Mouse (Mus musculus): ENCODE results near the gene Creb3l4. TPM values are rescaled to one million over a fixed set of nuclear protein-coding genes. Genes with fewer than 3 reads are reported as not detected.

Gene Creb3l4
- polyA plus RNA-seq, 1 experiment = 1.3 TPM

- Histone ChIP-seq H3K4me1 (ENCODE audit: control insufficient read depth, insufficient read depth, low read length) (no peaks in the 10 kb centered on the region), H3K27ac (ENCODE audit: insufficient read depth, low read depth, low read length) (no peak overlapping the region), H3K4me3 (ENCODE audit: insufficient read depth, low read length) (no peak overlapping the region)
- TF ChIP-seq POLR2A (IDR thresholded peaks at IDR 0.05; ENCODE audit: borderline replicate concordance, low read depth, low read length) = no peak
- TF ChIP-seq CTCF (IDR thresholded peaks at IDR 0.05; ENCODE audit: low read depth, low read length) = no peak
These were observed 34.5 kb upstream of the Creb3l4 start for GRCm38 (mm10) chr3:90277793-90278192.

- TF ChIP-seq POLR2A (IDR thresholded peaks at IDR 0.05; ENCODE audit: borderline replicate concordance, low read depth, low read length) (no peak), CTCF (IDR thresholded peaks at IDR 0.05; ENCODE audit: low read depth, low read length) (no peak)
- Histone ChIP-seq H3K27ac (ENCODE audit: insufficient read depth, low read depth, low read length) (no peak overlapping the region), H3K4me3 (ENCODE audit: insufficient read depth, low read length) (no peak overlapping the region), H3K4me1 (ENCODE audit: control insufficient read depth, insufficient read depth, low read length) (no peaks in the 10 kb centered on the region)
These were observed 33.5 kb upstream of the Creb3l4 start for GRCm38 (mm10) chr3:90276858-90277257.

GRCm38 (mm10) chr3:90275286-90275685 is 32.0 kb upstream of the Creb3l4 start:
- no peak for TF ChIP-seq CTCF (IDR thresholded peaks at IDR 0.05; ENCODE audit: low read depth, low read length)
- no peaks in the 10 kb centered on the region for H3K4me1 ChIP-seq (ENCODE audit: control insufficient read depth, insufficient read depth, low read length)
- no peak overlapping the region for H3K27ac ChIP-seq (ENCODE audit: insufficient read depth, low read depth, low read length)
- H3K4me3 ChIP-seq (ENCODE audit: insufficient read depth, low read length) = no peak overlapping the region

GRCm38 (mm10) chr3:90273855-90274254 is 30.5 kb upstream of the Creb3l4 start:
- no peaks in the 10 kb centered on the region for H3K4me1 ChIP-seq (ENCODE audit: control insufficient read depth, insufficient read depth, low read length)
- TF ChIP-seq POLR2A (IDR thresholded peaks at IDR 0.05; ENCODE audit: borderline replicate concordance, low read depth, low read length) (no peak), CTCF (IDR thresholded peaks at IDR 0.05; ENCODE audit: low read depth, low read length) (no peak)
- H3K27ac ChIP-seq (ENCODE audit: insufficient read depth, low read depth, low read length) = no peak overlapping the region
- H3K4me3 ChIP-seq (ENCODE audit: insufficient read depth, low read length) = no peak overlapping the region

GRCm38 (mm10) chr3:90272170-90272569 is 28.9 kb upstream of the Creb3l4 start:
- H3K27ac ChIP-seq (ENCODE audit: insufficient read depth, low read depth, low read length) = no peak overlapping the region

GRCm38 (mm10) chr3:90270784-90271183 is 27.5 kb upstream of the Creb3l4 start:
- TF ChIP-seq CTCF (IDR thresholded peaks at IDR 0.05; ENCODE audit: low read depth, low read length) = no peak
- TF ChIP-seq POLR2A (IDR thresholded peaks at IDR 0.05; ENCODE audit: borderline replicate concordance, low read depth, low read length) = no peak
- H3K27ac ChIP-seq (ENCODE audit: insufficient read depth, low read depth, low read length) = no peak overlapping the region
- H3K4me1 ChIP-seq (ENCODE audit: control insufficient read depth, insufficient read depth, low read length) = peaks cover 14% of the 10 kb centered on the region
- no peak overlapping the region for H3K4me3 ChIP-seq (ENCODE audit: insufficient read depth, low read length)

More at GRCm38 (mm10) chr3:90272170-90272569, 28.9 kb upstream of the Creb3l4 start:
- no peak for TF ChIP-seq CTCF (IDR thresholded peaks at IDR 0.05; ENCODE audit: low read depth, low read length)
- Histone ChIP-seq H3K4me1 (ENCODE audit: control insufficient read depth, insufficient read depth, low read length) (peaks cover 13% of the 10 kb centered on the region), H3K4me3 (ENCODE audit: insufficient read depth, low read length) (no peak overlapping the region)

GRCm38 (mm10) chr3:90268971-90269370 is 25.7 kb upstream of the Creb3l4 start:
- Histone ChIP-seq H3K27ac (ENCODE audit: insufficient read depth, low read depth, low read length) (no peak overlapping the region), H3K4me1 (ENCODE audit: control insufficient read depth, insufficient read depth, low read length) (peaks cover 20% of the 10 kb centered on the region), H3K4me3 (ENCODE audit: insufficient read depth, low read length) (no peak overlapping the region)
- no peak for TF ChIP-seq POLR2A (IDR thresholded peaks at IDR 0.05; ENCODE audit: borderline replicate concordance, low read depth, low read length)
- TF ChIP-seq CTCF (IDR thresholded peaks at IDR 0.05; ENCODE audit: low read depth, low read length) = no peak

GRCm38 (mm10) chr3:90268190-90268589 is 24.9 kb upstream of the Creb3l4 start:
- Histone ChIP-seq H3K4me3 (ENCODE audit: insufficient read depth, low read length) (no peak overlapping the region), H3K27ac (ENCODE audit: insufficient read depth, low read depth, low read length) (no peak overlapping the region), H3K4me1 (ENCODE audit: control insufficient read depth, insufficient read depth, low read length) (peaks cover 20% of the 10 kb centered on the region)
- TF ChIP-seq POLR2A (IDR thresholded peaks at IDR 0.05; ENCODE audit: borderline replicate concordance, low read depth, low read length) (no peak), CTCF (IDR thresholded peaks at IDR 0.05; ENCODE audit: low read depth, low read length) (no peak)

- peaks cover 20% of the 10 kb centered on the region for H3K4me1 ChIP-seq (ENCODE audit: control insufficient read depth, insufficient read depth, low read length)
- TF ChIP-seq POLR2A (IDR thresholded peaks at IDR 0.05; ENCODE audit: borderline replicate concordance, low read depth, low read length) = no peak
- TF ChIP-seq CTCF (IDR thresholded peaks at IDR 0.05; ENCODE audit: low read depth, low read length) = no peak
- H3K4me3 ChIP-seq (ENCODE audit: insufficient read depth, low read length) = peak overlapping the region; percentile 86
- peak overlapping the region; percentile 92 for H3K27ac ChIP-seq (ENCODE audit: insufficient read depth, low read depth, low read length)
These were observed 23.8 kb upstream of the Creb3l4 start for GRCm38 (mm10) chr3:90266901-90267775.

- Histone ChIP-seq H3K27ac (ENCODE audit: insufficient read depth, low read depth, low read length) (peak overlapping the region; percentile 100), H3K4me1 (ENCODE audit: control insufficient read depth, insufficient read depth, low read length) (peaks cover 20% of the 10 kb centered on the region), H3K4me3 (ENCODE audit: insufficient read depth, low read length) (peak overlapping the region; percentile 86)
- peak; percentile 77; the same call in 1 of the 2 replicates for TF ChIP-seq POLR2A (IDR thresholded peaks at IDR 0.05; ENCODE audit: borderline replicate concordance, low read depth, low read length)
- no peak for TF ChIP-seq CTCF (IDR thresholded peaks at IDR 0.05; ENCODE audit: low read depth, low read length)
These were observed 22.8 kb upstream of the Creb3l4 start for GRCm38 (mm10) chr3:90265932-90266741.
